Mouse (Mus musculus): ENCODE measurements at regions not wholly inside any gene's neighbourhood (a gene's known extent, or its start where the extent isn't known, plus 50 kb on each side); places are given as distances from the start of the nearest gene placed in this dataset.
"Not testable (repeated sequence)": the region's sequence is repeated elsewhere in the genome, so short reads cannot be mapped to it uniquely, and the experiment has no call there.

DNA sequence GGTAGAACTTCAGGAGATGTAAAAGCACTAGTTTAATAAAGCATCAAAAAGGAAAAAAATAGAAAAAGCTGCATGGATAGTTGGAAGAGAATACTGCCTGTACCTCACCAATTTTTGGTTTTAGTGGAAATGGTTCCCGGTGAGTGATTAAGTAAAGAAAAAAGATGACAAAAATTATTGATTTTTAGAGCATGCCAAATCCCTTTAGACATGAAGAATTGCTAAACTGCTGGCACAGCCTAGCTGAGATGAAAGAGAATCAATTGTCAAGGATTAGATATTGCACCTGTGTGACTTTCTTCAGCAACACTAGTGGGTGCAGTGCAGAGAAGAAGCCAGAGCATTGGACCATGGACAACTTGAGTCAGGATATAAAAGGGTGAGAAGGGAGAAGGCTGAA lies 348.7 kb upstream of the Cpeb2 start:
- in situ Hi-C loops (cut with MboI, MseI) = no loop called here

DNA sequence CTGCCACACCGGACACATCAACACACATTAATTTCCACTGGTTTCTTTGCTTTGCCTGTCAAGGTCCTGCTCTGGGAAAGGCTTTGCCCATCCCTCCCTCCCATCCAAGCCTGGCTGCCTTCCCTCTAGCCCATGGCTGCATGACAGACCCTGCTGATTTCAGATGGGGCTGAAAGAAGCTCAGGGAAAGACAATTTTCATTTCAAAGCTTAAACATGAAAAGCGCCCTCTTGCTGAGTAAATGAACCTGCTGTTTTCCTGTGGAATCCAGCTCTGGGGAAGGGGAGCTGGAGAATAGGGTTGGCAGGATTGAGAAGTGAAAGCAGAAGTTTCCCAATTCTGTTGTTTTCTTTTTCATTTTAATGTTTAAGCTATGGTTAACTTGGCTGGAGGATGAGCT lies 341.1 kb upstream of the Cpeb2 start:
- in situ Hi-C loops (cut with MboI, MseI) = no loop called here

DNA sequence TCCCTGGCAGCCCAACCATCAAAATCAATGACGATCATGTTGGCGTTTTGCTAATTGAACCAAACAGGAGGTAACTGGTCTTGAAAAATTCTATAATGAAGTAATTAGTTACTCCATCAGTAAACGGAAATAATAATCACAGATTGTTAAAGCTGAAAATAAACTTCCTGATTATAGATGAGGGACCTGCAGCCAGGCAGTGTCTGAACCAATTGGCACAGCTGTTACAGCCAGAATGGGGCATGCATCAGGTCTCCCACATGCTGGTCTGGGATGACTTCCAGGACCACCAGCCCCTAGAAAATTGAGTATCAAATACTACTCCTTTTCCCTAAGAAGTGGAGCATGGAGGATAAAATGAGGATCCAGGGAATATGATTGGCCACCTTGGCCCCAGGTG lies 326.8 kb upstream of the Cpeb2 start:
- in situ Hi-C loops (cut with MboI, MseI) = loop anchor here in 1 of 2 experiments (25.0 kb wide), 1 partner anchor 1819 kb away; no protein-coding TSS in a partner anchor

DNA sequence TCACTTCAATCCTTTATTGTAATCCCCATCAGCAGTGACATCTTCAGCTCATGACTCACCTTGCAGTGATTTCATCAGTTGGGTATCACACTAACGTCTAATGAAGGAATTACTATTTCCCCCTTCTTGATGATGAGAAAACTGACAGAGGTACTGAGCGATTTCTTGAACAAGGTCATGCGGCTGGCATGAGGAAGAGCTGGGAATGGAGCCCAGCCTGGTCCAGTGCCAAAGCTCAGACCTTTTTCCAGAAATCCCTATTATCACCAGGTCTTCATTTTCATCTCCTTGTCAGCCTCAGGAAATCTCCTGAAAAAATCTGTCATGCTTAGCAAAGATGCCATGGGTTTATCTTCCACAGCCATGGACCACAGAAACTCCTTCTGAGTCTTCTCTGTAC lies 313.6 kb upstream of the Cpeb2 start:
- in situ Hi-C loops (cut with MboI, MseI) = loop anchor here in 1 of 2 experiments (25.0 kb wide), 1 partner anchor 1832 kb away; no protein-coding TSS in a partner anchor

DNA sequence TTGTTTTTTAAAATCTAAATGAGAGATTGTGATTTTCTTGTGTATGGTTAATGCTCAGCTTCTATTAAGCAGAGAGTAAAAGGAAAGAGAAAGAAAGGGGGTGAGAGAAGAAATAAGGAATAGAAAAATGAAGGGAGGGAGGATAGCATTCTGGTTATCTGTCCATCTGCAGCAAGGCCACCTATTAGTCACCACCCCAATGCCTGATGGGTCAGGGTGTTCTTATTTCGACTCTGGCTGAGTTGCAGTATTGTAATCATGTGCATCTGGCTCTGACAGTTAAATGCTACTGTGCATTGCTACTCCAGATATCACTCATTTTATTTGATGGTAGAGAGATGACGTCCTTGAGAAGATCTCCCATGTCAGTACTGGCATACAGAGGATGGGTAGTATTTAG lies 300.9 kb upstream of the Cpeb2 start:
- in situ Hi-C loops (cut with MboI, MseI) = no loop called here

DNA sequence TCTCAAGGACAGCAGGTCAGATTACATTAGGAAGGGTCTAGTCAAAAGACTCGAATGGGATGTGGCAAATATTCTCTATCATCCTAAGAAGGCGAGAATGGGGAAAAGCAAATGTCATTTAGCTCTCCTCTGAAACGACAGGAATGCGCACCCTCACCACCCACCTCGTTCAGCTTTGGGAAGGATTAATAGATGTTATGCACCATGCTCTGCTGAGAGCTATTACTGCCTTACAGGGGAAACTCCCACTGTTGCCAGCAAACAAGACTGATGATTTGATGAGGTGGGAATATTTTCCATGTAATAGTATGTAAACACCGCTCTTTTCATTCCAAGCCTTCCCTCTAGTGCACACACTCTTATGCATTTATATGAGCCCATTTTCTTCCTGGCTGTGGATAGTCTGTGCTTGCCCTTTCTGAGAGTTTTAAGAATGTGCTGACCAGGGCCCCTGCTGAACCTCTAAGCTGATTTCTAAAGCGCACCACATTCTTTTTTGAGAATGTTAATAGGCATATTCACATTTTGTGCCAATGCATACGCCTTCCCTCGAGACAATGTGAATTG lies 273.6 kb upstream of the Cpeb2 start:
- in situ Hi-C loops (cut with MboI, MseI) = no loop called here

DNA sequence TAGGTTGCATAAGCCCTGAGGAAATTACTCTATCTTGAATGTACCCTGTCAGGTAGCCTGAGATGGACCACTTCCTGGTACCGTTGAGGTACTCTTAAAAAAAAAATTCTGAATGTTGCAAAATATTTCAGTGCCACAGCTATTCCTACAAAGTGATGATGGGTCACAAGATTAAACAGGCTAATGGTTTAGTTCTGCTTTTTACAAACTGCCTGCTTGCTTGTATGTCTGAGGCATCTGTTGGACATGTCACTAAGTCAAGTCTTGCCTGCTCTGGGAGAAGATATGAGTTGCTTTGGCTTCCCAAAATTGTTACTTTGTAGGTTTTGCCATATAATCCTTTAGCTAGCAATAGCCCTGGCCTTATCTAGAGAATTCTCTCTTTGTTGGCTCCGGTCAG lies 266.0 kb upstream of the Cpeb2 start:
- in situ Hi-C loops (cut with MboI, MseI) = not testable (repeated sequence)

DNA sequence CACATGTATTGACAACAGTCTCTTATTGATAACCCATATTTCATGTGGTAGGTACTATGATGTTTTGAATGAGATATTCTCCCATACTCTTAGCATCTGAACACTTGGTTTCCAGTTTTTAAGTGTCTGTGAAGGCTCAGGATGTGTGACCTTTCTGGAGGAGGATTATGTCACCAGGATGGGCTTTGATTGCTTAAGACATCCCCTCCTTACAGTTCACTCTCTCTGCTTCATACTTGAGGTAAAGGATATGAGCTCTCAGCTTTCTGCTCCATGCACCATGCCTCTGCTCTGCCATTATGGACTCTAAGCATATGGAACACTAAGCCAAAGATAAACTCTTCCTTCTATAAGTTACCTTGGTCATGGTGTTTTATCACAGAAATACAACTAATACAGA lies 263.8 kb upstream of the Cpeb2 start:
- in situ Hi-C loops (cut with MboI, MseI) = no loop called here

DNA sequence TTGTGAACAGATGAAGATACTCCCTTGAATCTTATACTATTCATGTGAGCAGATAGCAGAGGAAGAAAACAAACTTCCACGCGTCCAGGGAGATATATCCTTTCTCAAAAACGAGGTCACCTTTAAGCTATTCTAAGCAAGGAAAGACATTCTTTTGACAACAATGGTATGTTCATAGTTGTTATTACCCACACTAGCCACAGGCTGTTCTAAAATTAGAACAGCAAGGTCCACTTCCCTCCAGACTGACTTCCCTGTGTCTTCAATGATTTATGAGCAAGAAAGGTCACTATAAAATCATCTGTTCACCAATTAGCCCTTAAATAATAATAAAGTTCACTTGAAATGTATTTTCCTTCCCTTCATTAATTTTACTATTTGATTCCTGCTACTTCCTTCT lies 263.3 kb upstream of the Cpeb2 start:
- in situ Hi-C loops (cut with MboI, MseI) = loop anchor here in 1 of 2 experiments (10.0 kb wide), 1 partner anchor 1075 kb away; no protein-coding TSS in a partner anchor

DNA sequence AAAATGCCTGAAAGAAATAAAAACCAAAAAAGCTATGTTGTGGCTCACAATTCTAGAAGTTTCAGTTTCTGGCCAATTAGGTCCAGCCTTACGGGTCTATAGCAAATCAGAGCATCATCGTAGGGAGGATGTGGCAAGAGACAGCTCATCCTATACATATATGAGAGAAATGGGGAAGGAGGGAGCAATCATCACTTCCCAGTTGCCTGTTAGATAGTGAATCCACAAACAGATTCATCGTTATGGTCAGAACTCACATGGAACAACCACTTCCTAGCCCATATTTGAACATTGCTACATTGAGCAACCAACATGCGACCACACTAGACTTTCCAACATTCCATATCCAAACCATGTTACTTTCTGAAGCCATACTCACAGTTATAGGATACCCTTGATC lies 255.9 kb upstream of the Cpeb2 start:
- in situ Hi-C loops (cut with MboI, MseI) = loop anchor here in 1 of 2 experiments (10.0 kb wide), 1 partner anchor 1082 kb away; no protein-coding TSS in a partner anchor

DNA sequence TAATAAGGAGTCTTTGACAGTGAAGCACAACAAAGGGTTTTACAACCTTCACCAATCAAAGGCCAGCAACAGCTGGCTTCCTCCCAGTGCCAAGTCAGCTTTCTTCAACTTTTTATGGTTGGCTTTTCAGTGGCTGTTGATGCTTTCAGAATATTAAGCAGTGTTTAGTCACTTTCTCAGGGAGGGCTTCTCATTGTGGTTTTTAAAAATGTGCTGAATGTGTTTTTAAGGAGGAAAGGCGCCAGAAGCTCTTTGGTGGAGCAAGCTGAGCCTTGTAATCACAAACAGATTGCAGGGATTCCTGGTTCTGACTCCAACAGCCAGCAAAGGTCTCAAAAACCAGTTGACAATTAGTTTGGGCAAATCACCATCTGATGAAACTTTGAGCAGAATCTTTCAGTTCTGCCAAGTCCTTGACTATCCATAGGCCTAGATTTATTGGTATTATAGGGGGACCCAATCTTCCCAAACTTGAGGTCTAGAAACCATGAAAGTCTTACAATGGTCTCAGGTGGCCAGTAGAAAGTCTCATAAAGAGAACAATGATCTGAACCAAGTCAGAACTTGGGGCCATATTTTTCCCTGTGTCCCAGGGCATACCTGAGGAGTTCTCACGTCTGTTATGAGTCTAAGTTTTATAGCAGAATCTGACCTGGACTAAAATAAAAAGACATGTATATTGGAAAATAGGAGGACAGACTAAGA lies 251.9 kb upstream of the Cpeb2 start:
- in situ Hi-C loops (cut with MboI, MseI) = no loop called here

DNA sequence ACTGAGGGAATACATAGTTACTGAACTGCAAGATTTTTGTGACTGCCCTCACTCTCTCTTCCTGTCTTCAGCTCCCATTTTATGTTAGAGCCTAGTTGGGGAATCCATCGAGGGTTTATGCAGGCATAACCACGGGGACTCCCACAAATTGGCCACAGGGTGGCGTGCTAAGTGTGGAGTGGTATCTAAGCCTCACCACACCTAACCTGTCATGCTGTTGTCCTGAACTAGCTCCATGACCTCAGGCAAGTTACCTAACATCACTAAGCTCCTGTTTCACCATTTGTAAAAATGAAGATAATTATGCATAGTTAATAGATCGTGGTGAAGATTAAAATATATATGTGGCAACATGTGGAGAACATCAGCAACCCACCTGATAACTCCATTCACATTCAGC lies 246.8 kb upstream of the Cpeb2 start:
- in situ Hi-C loops (cut with MboI, MseI) = no loop called here

DNA sequence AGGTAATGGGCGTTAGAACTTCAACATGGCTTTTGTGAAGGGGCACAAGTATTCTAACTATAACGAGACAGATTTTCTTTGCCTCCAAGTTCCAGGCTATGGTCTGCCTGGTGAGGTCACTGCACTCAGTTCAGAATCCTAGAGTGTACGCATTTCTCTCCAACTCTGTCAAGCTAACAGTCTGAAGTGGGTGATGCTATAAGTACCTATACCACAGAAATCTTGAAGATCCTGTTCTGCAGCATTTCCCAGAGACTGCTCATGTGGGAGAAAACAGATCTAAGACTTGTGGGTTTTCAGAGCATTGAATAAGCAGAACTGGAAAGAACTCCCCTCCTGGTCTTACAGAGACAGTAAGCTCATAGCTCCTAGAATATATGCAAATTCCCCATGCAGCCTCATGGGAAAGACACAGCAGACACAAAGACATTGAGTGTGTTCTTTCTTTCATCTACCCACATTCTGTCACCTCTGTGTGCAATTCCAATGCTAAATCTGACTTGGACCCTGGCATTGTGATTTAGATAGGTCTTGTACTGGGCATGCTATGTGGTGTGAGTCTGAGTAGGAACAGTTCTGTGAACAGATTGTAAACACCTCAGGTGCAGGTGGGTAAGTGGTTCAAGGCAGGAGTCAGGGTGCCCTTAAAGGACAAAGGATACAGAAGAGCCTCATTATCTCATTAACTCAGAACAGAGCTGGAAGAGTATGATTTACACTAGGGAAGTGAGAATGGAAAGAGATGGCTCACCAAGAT lies 245.1 kb upstream of the Cpeb2 start:
- in situ Hi-C loops (cut with MboI, MseI) = no loop called here

DNA sequence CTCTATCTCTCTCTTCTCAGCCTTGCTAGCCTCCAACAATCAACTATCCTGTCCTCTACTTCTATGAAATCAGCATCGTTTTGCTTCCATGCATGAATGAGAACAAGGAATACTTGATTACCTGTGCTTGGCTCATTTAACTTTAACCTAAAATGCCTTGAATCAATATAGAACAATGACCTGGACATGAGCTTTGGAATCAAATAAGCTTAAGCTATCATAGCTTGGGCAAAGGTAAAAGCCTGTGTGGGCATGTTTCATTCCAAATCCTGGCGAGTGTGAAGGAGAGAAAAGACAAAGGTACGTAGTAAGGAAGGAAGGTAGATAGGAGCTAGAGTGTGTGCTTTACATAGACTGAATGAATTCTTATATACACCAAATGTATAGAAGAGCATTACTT lies 243.7 kb upstream of the Cpeb2 start:
- in situ Hi-C loops (cut with MboI, MseI) = no loop called here

DNA sequence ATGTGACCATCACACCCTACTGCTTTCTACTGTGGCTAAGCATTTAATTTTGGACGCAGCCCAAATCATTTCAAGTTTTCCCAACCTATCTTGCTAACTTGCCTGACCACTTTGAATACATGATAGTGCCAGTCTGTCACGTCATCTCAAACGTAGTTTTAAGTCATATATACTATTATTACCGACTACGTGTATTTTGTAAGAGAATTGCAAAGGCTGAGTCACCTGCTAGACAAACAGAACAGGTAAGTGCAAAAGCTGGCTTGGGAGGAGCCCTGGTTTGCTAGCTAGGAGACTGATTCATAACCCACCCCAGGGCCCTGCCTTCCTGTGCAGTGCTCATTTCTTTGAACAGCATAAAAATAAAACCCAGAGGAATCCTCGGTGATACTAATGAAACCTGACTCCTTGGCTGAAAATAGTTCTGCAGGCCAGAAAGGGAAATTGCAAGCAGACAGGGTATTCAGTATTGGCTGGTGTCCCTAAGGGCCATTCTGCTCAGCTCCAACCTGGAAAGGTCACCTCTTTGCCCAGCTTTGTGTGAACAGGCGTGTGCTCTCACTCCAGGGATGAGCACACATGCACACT lies 208.9 kb upstream of the Cpeb2 start:
- in situ Hi-C loops (cut with MboI, MseI) = no loop called here

DNA sequence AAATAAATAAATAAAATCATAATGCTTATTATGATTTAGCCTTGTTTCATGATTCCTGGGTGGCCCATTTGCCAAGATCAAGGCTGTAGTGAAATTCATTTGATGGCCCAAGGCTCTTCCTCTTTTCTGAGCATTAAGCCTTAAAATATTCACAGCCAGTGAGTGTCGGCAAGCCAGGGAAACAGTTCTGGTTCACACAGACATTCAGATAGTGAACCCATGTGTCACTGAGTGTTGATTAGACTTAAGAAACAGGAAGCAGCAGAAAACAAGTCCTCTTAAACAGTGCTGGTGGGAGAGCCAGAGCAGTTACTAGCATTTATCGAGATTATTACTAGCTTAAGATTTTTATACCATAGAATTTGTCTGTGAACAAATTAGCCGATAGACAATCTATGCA lies 201.7 kb upstream of the Cpeb2 start:
- in situ Hi-C loops (cut with MboI, MseI) = no loop called here

DNA sequence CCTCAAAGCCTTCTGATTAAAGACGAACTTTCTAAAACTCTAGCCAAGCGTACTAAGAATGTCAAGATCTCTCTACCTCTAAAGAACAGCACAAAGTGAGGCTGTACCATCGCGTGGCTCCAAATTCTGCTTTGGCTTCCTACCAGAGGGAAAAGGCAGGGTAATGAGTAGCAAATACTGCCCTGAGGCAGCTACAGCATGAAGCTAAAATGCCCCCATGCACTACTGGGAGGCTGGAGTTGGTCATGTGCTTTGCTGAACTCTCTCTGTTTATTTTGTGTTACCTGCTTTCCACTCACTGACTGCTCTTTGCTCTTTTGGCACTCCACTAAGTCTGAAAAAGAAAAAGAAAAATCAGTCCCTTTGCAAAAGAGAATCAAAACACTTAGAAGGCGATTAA lies 201.1 kb upstream of the Cpeb2 start:
- in situ Hi-C loops (cut with MboI, MseI) = no loop called here

DNA sequence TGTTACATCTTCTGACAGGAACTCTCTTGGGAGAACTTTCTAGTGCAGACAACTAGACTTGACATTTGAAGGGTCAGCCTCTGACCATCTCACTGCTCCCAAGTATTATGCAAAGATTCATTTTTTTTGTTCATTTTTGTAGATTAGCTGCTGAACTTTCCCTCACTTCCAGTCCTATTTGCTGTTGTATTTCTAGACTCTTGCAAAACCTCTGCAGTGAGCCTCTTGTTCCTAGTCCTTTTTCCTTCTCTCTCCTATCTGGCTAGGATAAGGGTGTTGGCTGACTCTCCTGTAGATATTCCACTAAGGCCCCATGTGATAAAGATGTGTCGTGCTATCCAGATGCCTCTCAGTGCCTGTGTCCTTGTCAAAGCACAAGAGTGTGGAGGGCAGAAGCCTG lies 198.5 kb upstream of the Cpeb2 start:
- in situ Hi-C loops (cut with MboI, MseI) = no loop called here

DNA sequence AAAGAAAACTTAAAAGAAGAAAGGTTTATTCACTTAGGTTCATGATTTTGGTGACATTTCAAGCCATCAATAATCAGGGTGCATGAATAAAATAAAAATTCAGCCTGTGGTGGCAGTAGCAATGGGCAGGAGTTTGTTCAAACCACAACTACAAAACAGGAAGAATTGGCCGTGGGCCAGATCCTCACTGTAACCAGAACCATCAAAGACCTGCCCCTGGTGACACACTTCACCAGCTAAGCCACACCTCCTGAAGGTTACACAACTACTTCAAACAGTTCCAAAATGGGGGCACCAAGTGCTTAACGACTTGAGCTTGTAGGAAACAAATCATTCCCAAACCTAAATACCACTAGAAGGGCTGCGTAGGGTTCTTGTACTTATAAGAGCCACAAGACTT lies 195.4 kb upstream of the Cpeb2 start:
- in situ Hi-C loops (cut with MboI, MseI) = no loop called here

DNA sequence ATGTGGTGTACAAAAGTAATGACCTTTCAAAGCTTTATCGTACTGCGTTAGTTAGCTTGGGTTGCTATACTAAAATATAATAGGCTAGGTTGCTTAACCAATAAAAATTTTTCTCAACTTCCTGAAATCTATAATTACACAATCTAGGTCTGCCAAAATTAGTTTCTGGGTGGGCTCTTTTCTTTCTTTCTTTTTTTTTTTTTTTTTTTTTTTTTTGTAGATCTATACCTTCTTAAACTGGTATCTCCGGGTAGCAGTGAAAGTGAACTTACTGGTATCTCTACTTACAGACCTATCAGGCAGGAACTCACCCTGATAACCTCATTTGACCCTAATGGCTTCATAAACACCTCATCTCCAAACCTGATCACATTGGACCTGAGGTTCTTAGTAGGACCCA lies 193.4 kb upstream of the Cpeb2 start:
- in situ Hi-C loops (cut with MboI, MseI) = no loop called here

DNA sequence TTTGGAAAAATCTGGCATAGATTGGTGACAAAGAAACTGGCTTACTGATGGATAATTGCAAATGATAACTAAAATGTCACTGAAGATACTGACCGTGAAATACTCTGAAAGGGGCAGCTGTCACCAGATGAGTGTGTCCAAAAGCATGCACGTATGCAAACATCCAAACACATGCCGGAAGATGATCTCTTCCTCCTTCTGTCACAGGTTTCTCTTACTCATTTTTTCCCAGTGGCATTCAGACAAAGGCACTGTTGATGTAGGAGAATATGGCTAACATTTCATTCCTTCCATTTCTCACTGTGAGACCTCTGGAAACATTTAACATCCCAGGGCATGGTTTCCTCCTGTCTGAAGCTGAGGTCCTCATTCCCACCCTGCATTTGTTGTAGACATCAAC lies 190.4 kb upstream of the Cpeb2 start:
- in situ Hi-C loops (cut with MboI, MseI) = loop anchor here in 1 of 2 experiments (5.0 to 10.0 kb wide), 2 partner anchors 470 to 1598 kb away; no protein-coding TSS in a partner anchor

DNA sequence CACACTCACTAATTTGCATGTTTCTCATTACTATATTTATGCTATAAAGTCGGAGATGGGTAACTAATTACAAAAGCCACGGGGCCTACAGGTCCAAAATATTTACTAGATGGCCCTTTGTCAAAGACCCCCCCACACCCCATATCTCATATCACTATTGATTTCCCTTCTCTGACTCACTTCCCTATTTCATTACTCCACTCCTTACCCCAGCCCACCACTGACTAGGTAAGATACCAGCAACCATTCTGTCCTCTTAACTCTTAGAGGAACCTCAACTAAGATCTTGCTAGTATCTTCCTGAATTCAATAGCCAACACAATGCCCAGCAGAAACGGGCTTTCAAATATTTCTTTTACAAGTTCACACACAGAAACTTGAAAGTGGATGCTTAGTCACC lies 187.1 kb upstream of the Cpeb2 start:
- in situ Hi-C loops (cut with MboI, MseI) = loop anchor here in 1 of 2 experiments (10.0 kb wide), 1 partner anchor 1601 kb away; no protein-coding TSS in a partner anchor

Data from T-helper 17 cell (primary cell).